In the genomic region with DNA sequence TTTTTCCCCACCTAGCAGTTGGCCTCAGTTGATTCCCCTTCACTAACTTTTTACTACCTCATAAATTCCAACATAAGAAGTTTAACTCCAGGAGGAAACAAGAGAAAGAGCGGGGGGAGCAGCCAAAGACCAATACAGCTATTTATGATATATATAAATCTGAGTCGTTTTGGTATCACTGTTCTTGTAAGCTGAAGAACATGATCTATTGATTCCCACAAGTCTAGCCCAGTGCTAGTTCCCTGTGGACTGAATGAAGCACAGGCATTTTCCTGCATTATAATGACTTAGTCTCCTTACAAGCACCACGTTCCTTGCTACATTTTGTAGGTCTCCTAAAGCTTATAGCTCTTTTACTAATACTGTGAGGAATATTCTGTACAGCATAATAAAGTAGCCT, we compare ENCODE assay signal across 23 mouse cellular contexts.
DNase-seq lines count a peak whose midpoint lies in the region; ATAC-seq and TF ChIP-seq lines count a peak whose summit lies in the region.
"Had no signal": no experiment of that assay in that cellular context is flagged by ENCODE, and none has a peak within 500 bp of the region (broad histone marks: within the 10 kb centered on the region; RNA-seq: fewer than 3 reads in every experiment).

No protein-coding gene starts in this region.

- peak; percentile 62 for ATAC-seq in kidney, embryonic 15.5 days (replicated peaks; ENCODE audit: low FRiP score)
- ATAC-seq in kidney, postnatal 0 days (replicated peaks; ENCODE audit: low FRiP score, low read depth): no peak
- ATAC-seq in neural tube, embryonic 14.5 days (ENCODE audit: low read depth): peak; percentile 56; the same call in 1 of the 2 replicates
- ATAC-seq: forebrain, embryonic 14.5 days had no signal

- 0 out of 2 replicates have a peak, but pooled peaks cover 9% of the 10 kb centered on the region for H3K4me1 ChIP-seq in kidney, embryonic 15.5 days
- H3K4me1 ChIP-seq in kidney, postnatal 0 days (replicated peaks; ENCODE audit: insufficient read depth, low read length): no peaks in the 10 kb centered on the region
- no peaks in the 10 kb centered on the region for H3K4me1 ChIP-seq in neural tube, embryonic 14.5 days (ENCODE audit: control insufficient read depth, insufficient read depth, low read length)
- H3K4me1 ChIP-seq: embryonic facial prominence, embryonic 13.5 days; embryonic facial prominence, embryonic 15.5 days had no signal

- H3K9me3 ChIP-seq in kidney, embryonic 15.5 days (replicated peaks): no peaks in the 10 kb centered on the region
- H3K9me3 ChIP-seq in kidney, postnatal 0 days (replicated peaks; ENCODE audit: low read length): no peaks in the 10 kb centered on the region
- H3K9me3 ChIP-seq in neural tube, embryonic 14.5 days (ENCODE audit: control insufficient read depth, low read length): no peaks in the 10 kb centered on the region
- H3K9me3 ChIP-seq: embryonic facial prominence, embryonic 13.5 days; embryonic facial prominence, embryonic 15.5 days; forebrain, embryonic 12.5 days had no signal

- DNase-seq in kidney, postnatal 14 days: no peak
- peak; percentile 58 for DNase-seq in kidney, postnatal 0 days (ENCODE audit: low spot score)
- no peak for DNase-seq in kidney, adult 11 months
- DNase-seq in neural tube, embryonic 10.5 days (ENCODE audit: extremely low spot score, low spot score): no peak
- no peak for DNase-seq in layer of hippocampus, adult 8-10 months (ENCODE audit: low spot score in 2 of 2)
- DNase-seq: adrenal gland, adult 2 months; adrenal gland, postnatal 10 days; adrenal gland, postnatal 25 days; cerebellum, adult 11 months; cerebellum, adult 18-20 months; cerebellum, adult 8-10 months; cerebellum, adult 9-11 months; cerebellum, postnatal 14 days; cerebellum, postnatal 36 days; embryo, embryonic 11 days had no signal

- no peak overlapping the region for H3K27ac ChIP-seq in kidney, embryonic 15.5 days
- H3K27ac ChIP-seq in kidney, postnatal 0 days: no peak overlapping the region
- H3K27ac ChIP-seq in neural tube, embryonic 14.5 days (ENCODE audit: low read depth, low read length): no peak overlapping the region
- H3K27ac ChIP-seq: embryonic facial prominence, embryonic 13.5 days; embryonic facial prominence, embryonic 15.5 days; forebrain, embryonic 10.5 days; forebrain, embryonic 12.5 days had no signal

- no peaks in the 10 kb centered on the region for H3K36me3 ChIP-seq in kidney, embryonic 15.5 days
- H3K36me3 ChIP-seq in kidney, postnatal 0 days (ENCODE audit: insufficient read depth, low read length): no peaks in the 10 kb centered on the region
- H3K36me3 ChIP-seq in neural tube, embryonic 14.5 days (ENCODE audit: control insufficient read depth, insufficient read depth, low read length): no peaks in the 10 kb centered on the region
- H3K36me3 ChIP-seq: embryonic facial prominence, embryonic 13.5 days; embryonic facial prominence, embryonic 15.5 days; forebrain, embryonic 10.5 days; forebrain, embryonic 12.5 days had no signal

- H3K4me3 ChIP-seq in kidney, embryonic 15.5 days (replicated peaks): no peak overlapping the region
- no peak overlapping the region for H3K4me3 ChIP-seq in kidney, postnatal 0 days (replicated peaks; ENCODE audit: low read depth, low read length)
- H3K4me3 ChIP-seq in neural tube, embryonic 14.5 days (ENCODE audit: low read depth, low read length): no peak overlapping the region
- H3K4me3 ChIP-seq: embryonic facial prominence, embryonic 13.5 days; embryonic facial prominence, embryonic 15.5 days; erythroblast, embryonic 14.5 days; forebrain, embryonic 10.5 days; forebrain, embryonic 12.5 days had no signal

- no peak overlapping the region for H3K9ac ChIP-seq in kidney, embryonic 15.5 days
- H3K9ac ChIP-seq in kidney, postnatal 0 days (ENCODE audit: low read depth, low read length): no peak overlapping the region
- H3K9ac ChIP-seq in neural tube, embryonic 14.5 days (replicated peaks; ENCODE audit: low read depth, low read length): no peak overlapping the region
- H3K9ac ChIP-seq: embryonic facial prominence, embryonic 13.5 days; embryonic facial prominence, embryonic 15.5 days; forebrain, embryonic 12.5 days had no signal

- 18% methylated on average over 3 of the region's 3 CpGs for WGBS in kidney, embryonic 15.5 days
- whole genome bisulfite sequencing in kidney, postnatal 0 days: 23% methylated on average over 3 of the region's 3 CpGs
- 33% methylated on average over 3 of the region's 3 CpGs for WGBS in neural tube, embryonic 14.5 days

- TF ChIP-seq CTCF in kidney, postnatal 0 days (IDR thresholded peaks at IDR 0.05; ENCODE audit: low read depth): no peak

- no peaks in the 10 kb centered on the region for H3K27me3 ChIP-seq in kidney, embryonic 15.5 days
- H3K27me3 ChIP-seq in kidney, postnatal 0 days (ENCODE audit: insufficient read depth, low read length): no peaks in the 10 kb centered on the region
- H3K27me3 ChIP-seq in neural tube, embryonic 14.5 days (ENCODE audit: control insufficient read depth, insufficient read depth, low read length): no peaks in the 10 kb centered on the region
- H3K27me3 ChIP-seq: embryonic facial prominence, embryonic 13.5 days; embryonic facial prominence, embryonic 15.5 days; forebrain, embryonic 12.5 days had no signal

- no peak overlapping the region for H3K4me2 ChIP-seq in kidney, embryonic 15.5 days
- no peak overlapping the region for H3K4me2 ChIP-seq in kidney, postnatal 0 days (ENCODE audit: low read length)
- no peak overlapping the region for H3K4me2 ChIP-seq in neural tube, embryonic 14.5 days (ENCODE audit: low read depth, low read length)
- H3K4me2 ChIP-seq: embryonic facial prominence, embryonic 13.5 days; embryonic facial prominence, embryonic 15.5 days; forebrain, embryonic 12.5 days had no signal
